ENCODE assay signal across 15 mouse cellular contexts in the genomic region with DNA sequence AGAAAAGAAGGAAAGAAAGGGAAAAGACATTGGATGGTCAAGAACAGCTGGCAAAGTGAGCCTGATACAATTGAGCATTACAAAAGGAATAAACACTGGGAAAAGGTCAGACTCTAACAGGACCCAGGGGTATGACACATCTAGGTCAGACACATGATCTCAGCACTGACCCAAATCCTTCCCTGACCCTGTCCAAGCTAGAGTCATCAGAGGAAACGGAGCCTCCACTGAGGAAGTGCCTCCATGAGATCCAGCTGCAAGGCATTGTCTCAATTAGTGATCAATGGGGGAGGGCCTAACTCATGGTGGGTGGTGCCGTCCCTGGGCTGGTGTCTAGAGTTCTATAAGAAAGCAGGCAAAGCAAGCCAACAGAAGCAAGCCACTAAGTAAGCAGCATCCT. TPM values are rescaled to one million over a fixed set of nuclear protein-coding genes. Genes with fewer than 3 reads are reported as not detected.
DNase-seq lines count a peak whose midpoint lies in the region; TF ChIP-seq lines count a peak whose summit lies in the region.
"Had no signal": no experiment of that assay in that cellular context is flagged by ENCODE, and none has a peak within 500 bp of the region (broad histone marks: within the 10 kb centered on the region; RNA-seq: fewer than 3 reads in every experiment).

No protein-coding gene starts in this region.

- TF ChIP-seq CTCF in lung, adult 2 months (IDR thresholded peaks at IDR 0.05; ENCODE audit: insufficient read depth, low read length): no peak

- 37% methylated on average over 2 of the region's 2 CpGs for WGBS in lung, adult 2 months

- intact Hi-C loops in heart, postnatal 36 days (cut with DNase I): no loop called here
- intact Hi-C loops in left cerebral cortex, postnatal 10 days (cut with DNase I): no loop called here

- no peak overlapping the region for H3K4me3 ChIP-seq in lung, adult 2 months (replicated peaks; ENCODE audit: extremely low read depth, low read depth, low read length)

- H3K4me1 ChIP-seq in lung, adult 2 months (ENCODE audit: control insufficient read depth, insufficient read depth, low read length): peaks cover 9% of the 10 kb centered on the region

- DNase-seq in heart, adult 18-20 months: peak; percentile 49 to 68
- DNase-seq in heart, postnatal 36 days: no peak
- DNase-seq in lung, postnatal 10 days: peak; percentile 43
- DNase-seq in lung, adult 2 months: no peak
- peak; percentile 38 for DNase-seq in adrenal gland, postnatal 14 days
- DNase-seq in skeletal muscle tissue, adult 2 months (ENCODE audit: low read depth, low spot score): peak; percentile 42
- no peak for DNase-seq in cerebellum, postnatal 10 days
- DNase-seq in left cerebral cortex, postnatal 10 days (ENCODE audit: extremely low spot score in 1 of 2, low spot score in 2 of 2): no peak
- DNase-seq: cerebellum, postnatal 36 days; kidney, postnatal 14 days; right cerebral cortex, adult 18-20 months had no signal

- no peak for TF ChIP-seq POLR2A in lung, adult 2 months (IDR thresholded peaks at IDR 0.05; ENCODE audit: borderline replicate concordance, extremely low read depth, low read depth, low read length)

RNA-seq across cellular contexts. Expression of gene Anxa5, which starts 6.8 kb away (rescaled TPM):
- 100 to 1,000 TPM; 128 to 134 TPM for total RNA-seq in heart, adult 18-20 months (2021)
- total RNA-seq in heart, postnatal 36 days (2021): 100 to 1,000 TPM; 140 to 143 TPM
- polyA plus RNA-seq in lung, adult 2 months (2012; rRNA removed): 1,219 and 1,294 TPM in 2 replicates
- 409 and 424 TPM in 2 replicates for total RNA-seq in adrenal gland, postnatal 14 days (2021)
- 10 to 100 TPM; 32.6 to 35.1 TPM for total RNA-seq in left cerebral cortex, postnatal 10 days (2021)

RNA-seq across cellular contexts. Expression of gene 1810062G17Rik, which starts 6.9 kb away (rescaled TPM):
- total RNA-seq in heart, adult 18-20 months (2021): not detected
- total RNA-seq in heart, postnatal 36 days (2021): under 1 TPM in 1 of 2 experiments, not detected in 1; 0.30 TPM
- 2.6 and 4.1 TPM in 2 replicates for polyA plus RNA-seq in lung, adult 2 months (2012; rRNA removed)
- 0.78 and 1.7 TPM in 2 replicates for total RNA-seq in adrenal gland, postnatal 14 days (2021)
- under 1 TPM in 1 of 2 experiments, not detected in 1; 0.41 TPM for total RNA-seq in left cerebral cortex, postnatal 10 days (2021)
- polyA plus RNA-seq: macrophage; neural tube, embryonic 14.5 days had no signal

RNA-seq across cellular contexts. Expression of gene Gm11549, which starts 52.7 kb away (rescaled TPM):
- total RNA-seq in heart, adult 18-20 months (2021): not detected
- total RNA-seq in heart, postnatal 36 days (2021): not detected
- polyA plus RNA-seq in lung, adult 2 months (2012; rRNA removed): 0.04 TPM in 1 of 2 replicates, not detected in the other
- 0.23 TPM in 1 of 2 replicates, not detected in the other for total RNA-seq in adrenal gland, postnatal 14 days (2021)
- total RNA-seq in left cerebral cortex, postnatal 10 days (2021): 10 to 100 TPM; 15.9 to 18.8 TPM
- total RNA-seq: heart, postnatal 14 days had no signal
- polyA plus RNA-seq: limb, embryonic 11.5 days; macrophage had no signal

Comparison
In these comparisons a context has a peak if more than half of its experiments do, and no peak if none do; other contexts are left out.
1. DNase-seq: peak in heart, adult 18-20 months (2 of 2), lung, postnatal 10 days (single experiment), adrenal gland, postnatal 14 days (single experiment) and skeletal muscle tissue, adult 2 months (single experiment); none in heart, postnatal 36 days (0 of 2), lung, adult 2 months (single experiment), cerebellum, postnatal 10 days (0 of 2) and left cerebral cortex, postnatal 10 days (0 of 2).
2. RNA of gene Gm11549, which starts 52.7 kb away (total RNA-seq): 15.9 to 18.8 TPM in left cerebral cortex, postnatal 10 days; not detected in heart, adult 18-20 months, not detected in heart, postnatal 36 days and 0.23 TPM in adrenal gland, postnatal 14 days; every median in the first group is over 10 times any median in the second.